Mouse (Mus musculus): Measurements from ENCODE around the gene Src.

GRCm38 (mm10) chr2:157425643-157425988 is 7.4 kb downstream of the Src start:
- no peak for TF ChIP-seq POLR2A (IDR thresholded peaks at IDR 0.05; ENCODE audit: borderline replicate concordance, extremely low read depth, low read depth, low read length)
- TF ChIP-seq CTCF (IDR thresholded peaks at IDR 0.05; ENCODE audit: insufficient read depth, low read length): no peak
